Mouse (Mus musculus) c-Kit-negative CD71-positive TER-119-positive erythroid progenitor cells, embryonic 14.5 days (primary cell): Measurements from ENCODE around the gene Pwwp2b.

Source experiments
- DNase-seq: peaks from one replicate; pipeline ENCODE4 v3.0.0-alpha.2; 2013; ENCODE audit warnings: low read depth, low spot score

The Pwwp2b gene

DNA sequence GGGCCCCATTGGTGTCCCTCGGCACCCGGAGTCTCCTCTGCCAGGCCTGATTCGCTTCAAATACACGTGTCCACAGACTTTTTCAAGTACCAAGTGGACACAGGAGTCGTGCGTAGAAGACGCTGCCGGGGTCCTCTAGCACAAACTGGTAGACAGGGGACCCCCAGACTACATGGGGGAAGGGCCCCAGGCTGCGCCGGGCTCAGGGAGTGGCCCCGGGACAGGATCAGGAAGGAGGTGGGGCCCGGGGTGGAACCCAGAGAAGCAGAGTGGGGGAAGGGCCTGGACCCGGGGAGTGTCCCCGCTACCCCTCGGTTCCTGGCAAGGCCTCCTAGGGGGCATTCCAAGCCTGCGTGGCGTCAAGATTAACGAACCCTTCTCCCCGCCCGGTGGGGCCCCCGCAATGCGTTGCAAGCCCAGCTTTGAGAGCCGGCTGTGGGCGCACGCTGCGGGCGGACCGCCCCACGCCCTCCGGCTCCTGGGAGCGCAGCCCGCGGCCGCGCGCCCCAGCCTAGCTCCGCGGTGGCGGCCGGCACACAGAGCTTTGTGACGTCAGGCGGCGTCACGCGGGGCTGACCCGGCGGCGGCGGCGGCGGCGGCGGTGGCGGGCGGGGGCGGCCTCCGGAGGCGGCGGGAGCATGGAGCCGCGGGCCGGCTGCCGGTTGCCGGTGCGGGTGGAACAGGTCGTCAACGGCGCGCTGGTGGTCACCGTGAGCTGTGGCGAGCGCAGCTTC, at the start of gene Pwwp2b:
Pwwp2b (plus strand) TSS at position 602 of the 734 bp plus-strand sequence.
- no peak for DNase-seq

DNA sequence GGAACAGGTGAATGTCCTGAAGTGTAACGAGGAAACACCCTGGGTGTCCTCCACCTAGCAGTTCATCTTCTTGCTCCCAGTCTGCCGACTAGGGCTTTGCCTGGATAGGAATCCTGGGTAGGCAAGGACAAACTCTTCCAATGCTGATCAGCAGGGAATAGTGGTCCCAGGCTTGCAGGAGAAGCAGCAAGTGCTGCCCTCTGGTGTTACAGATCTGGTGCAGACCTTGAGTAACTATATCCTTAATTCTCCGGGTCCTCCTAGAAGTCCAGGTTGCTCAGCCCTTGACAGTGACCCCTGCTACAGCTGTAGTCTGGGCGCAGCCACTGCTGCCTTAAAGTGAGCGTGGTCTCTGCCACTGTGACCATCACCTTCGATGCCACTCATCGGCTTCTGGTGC, 48.2 kb upstream of the Pwwp2b start:
- no peak for DNase-seq

DNA sequence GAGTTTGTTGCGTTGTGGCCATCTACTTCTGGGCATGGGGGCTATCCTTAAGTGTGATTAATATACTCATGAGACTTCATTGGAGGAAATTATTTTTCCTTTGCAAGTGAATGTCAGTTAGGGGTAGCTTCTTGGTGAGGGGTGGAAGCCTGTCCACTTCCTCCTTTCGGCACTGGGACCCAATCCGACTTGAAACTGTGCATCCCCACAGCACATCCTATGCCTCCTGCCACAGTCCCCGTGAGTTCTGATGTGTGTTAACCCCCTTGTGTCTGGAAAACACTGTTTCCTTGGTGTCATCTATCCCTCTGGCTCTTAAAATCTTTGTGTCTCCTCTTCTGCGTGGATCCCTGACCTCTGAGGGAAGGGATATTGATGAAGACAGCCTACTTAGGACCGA, 47.1 kb upstream of the Pwwp2b start:
- no peak for DNase-seq

DNA sequence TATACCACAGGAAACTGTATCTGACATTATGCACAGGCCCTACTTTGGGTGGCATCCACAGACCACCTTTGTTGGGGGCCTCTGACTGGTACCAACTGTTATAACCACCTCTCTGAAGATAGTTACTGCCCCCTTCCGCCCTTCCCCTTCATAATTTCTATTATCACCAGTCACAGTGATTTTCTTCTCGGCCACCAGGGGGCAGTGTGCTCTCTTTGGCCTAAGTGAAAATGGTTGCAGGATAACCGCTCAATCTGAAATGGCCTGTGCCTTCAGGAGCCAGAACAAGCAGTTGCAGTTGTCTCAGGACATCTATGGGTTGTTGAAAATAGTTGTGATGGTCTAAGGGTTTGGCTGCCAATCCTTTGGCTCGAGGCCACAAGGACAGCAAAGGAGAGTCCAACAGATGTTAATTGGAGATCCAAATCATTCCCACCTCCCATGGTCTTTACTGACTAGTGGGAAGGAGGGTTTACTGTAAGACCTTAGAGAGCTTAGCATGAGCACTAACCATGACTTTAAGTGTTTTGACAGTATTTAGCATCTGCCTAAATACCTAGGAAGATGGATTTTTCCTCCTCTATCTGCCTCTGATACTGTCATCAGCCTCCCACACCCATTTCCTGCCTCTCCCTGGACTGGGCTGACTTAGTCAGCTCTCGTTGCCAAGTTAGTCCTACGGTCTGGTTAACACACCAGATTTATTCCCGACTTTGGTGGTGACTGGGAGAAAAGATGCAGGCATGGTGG, 40.1 kb upstream of the Pwwp2b start:
- DNase-seq = peak; percentile 27

DNA sequence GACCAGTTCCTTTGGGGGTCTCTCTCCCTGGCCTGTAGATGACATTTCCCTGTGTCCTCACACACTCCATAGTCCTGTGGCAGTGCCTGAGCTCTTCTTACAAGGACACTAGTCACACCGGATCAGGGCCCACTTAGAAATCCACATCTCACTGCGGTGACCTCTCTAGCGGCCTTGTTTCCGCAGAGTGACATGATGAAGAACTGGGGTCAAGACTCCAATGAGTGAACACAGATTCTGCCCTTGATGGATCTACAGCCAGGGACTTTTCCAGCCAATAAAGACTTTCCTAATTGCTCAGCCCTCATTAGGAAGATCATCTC, 39.5 kb upstream of the Pwwp2b start:
- DNase-seq = no peak

DNA sequence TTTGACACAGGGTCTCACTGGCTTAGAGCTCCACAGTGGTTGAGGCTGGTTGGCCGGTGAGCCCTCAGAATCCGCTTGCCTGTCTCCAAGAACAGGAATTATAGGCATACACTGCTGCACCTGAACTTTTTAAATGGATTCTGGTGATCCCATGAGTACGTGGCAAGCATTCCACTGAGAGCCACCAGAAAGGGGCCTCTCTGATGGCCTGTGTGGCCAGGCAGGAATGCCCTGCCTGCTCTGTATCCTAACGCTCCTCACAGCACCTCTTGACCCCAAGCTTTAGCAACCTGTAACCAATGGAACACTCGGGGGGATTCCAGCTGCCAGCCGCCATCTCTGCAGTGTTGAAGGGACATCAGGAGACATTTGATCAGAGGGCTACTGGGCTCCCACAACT, 36.5 kb upstream of the Pwwp2b start:
- DNase-seq = no peak

- peak; percentile 67 for DNase-seq
These were observed 35.2 kb upstream of the Pwwp2b start, which contains the start of the genes Lrrc27 and Stk32c for GRCm38 (mm10) chr7:139212754-139213745. TSS of gene Lrrc27 (plus strand) at chr7:139212988. TSS of gene Stk32c (minus strand) at chr7:139213307.

- no peak for DNase-seq
These were observed 34.5 kb upstream of the Pwwp2b start for GRCm38 (mm10) chr7:139213751-139214150.

- DNase-seq = no peak
These were observed 34.1 kb upstream of the Pwwp2b start for GRCm38 (mm10) chr7:139214160-139214559.

DNA sequence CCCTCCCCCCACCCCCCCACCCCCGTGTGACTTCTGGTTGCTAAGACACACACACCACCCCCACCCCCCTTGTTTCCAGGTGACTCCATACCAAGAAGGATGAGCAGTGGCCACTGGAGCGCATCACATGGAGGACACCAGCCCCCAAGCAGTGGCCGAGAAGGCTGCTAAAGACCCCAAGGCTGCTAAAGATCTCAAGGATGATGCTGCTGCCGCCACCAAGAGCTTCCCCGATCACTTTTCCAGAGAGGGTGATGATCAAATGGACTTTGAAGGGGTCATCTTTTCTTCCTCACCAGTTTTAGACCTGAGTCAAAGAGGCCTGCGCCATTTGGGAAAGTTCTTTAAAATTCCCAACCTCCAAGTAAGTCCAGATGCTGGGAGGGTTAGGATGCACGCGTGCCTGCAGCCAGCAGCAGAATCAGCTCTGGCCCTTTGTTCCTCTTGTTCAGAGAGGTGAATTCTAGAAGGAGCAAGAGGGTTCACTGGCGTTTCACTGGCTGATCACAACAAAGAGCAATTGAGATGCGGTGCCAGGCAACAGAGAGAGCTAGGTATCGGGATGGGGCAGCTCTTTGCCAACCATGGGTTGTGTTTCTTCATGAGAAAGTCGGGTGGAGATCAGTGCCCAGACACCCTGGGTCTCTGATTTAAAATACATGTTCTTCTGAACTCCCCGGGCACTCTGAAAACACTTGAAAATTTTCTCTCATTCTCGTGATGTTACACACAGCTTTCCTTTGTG, 33.5 kb upstream of the Pwwp2b start:
- DNase-seq = no peak

DNA sequence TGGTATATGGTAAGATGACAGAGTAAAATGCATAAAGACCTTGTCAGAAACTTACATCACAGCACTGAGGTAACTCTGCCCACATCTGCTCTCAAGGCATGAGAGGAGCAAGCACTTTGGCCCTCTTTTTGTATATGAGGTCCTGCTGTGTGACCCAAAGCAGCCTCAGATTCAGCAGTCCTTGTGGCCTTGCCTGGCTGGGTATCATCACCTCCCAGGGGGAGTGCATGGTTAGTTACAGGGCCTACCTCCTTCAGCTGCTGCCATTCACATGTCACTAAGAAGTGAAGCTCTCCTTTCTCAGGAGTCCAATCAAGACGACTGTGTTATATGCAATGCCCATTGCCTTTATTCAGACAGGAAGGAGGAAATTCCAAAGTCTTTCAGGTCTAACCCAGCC, 32.8 kb upstream of the Pwwp2b start:
- no peak for DNase-seq

DNA sequence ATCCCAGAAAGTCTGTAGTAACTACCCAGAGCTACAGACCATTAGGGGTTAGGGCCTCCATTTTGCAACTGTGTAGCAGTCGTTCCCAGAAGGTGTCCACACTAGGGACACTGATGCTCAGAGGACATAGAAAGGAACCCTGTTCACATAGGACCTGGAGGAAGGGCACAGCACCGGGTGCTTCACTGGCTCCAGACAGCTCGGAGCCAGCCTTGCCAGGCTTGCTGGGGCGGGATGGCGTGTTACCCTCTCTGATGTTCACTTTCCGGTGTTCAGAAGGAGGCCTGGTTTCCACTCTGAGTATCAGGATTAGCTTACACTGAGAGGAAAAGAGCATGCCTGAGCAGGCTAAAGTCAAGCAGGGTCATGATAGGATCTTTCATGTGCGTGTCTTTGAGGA, 32.3 kb upstream of the Pwwp2b start:
- DNase-seq = no peak

DNA sequence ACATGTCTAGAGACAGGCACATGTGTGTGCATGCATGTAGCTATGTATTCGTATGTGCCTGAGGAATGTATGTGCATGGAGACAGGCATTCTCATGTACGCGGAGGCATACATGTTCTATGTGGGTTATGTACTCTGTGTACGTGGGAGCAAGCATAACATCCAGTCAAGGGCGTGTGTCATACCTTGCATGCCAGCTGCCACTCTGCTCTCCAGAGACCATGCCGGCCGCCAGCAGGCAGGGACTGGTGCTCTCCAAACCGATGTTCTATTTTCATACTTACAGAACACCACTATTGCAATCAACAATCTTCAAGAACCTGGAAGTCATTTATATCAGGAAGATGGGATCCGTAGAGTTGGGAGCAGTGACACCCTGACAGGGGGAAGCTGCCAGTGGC, 31.8 kb upstream of the Pwwp2b start:
- DNase-seq = no peak

GRCm38 (mm10) chr7:139217046-139217445, 31.2 kb upstream of the Pwwp2b start:
- DNase-seq = no peak

DNA sequence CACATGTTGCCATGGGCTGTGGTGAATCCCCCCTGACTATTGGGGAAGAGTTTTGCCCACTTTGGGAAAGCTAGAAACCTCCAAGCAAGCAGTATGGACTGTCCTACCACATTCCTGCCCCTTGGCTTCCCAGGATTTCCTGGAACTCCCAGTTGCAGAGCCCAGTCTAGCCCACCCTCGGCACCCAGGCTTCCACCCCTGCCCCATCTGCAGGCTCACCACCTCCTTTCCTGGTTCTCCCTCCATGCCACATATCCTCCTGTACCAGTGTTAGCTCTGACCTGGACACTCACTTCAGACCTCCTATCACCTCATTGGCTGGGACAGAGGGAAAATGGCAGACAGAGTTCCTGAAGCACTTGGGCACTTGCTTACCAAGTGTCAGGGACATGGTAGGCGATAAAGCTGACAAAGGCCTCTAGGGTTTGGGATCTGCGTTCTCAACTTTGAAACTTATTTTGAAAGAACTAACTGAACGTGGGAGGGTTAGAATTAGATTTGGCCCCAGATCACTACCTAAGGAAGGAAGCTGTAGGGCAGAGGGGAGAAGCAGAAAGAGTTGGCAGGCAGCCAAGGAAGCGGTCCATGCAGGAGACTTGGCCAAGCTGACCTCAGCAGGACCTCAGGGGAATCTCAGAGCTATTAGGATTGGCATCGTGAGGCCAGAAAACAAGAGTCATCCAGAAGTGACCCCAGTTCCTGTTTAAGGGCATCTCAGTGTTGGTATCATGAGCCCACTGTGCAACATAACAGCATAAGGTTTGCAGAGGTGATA, 29.5 kb upstream of the Pwwp2b start:
- no peak for DNase-seq

DNA sequence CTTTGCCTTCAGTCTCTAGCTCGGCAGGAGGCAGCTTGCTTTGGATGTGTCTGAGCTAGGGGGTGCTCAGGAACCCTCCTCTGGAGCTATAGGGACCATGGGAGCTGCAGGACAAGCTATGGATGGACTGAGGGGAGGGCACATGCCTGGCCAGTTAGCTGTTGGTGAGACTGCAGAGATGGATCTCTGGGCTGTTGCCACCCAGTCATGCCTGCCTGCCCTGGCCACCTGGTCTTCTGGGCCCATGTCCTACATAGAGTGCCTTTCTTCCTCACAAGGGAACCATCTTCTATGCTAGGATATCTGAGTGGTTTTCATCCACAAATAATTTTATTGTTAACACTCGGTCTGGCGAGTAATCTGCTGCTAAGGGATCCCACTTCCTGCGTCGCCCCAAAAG, 28.8 kb upstream of the Pwwp2b start:
- DNase-seq = no peak

- DNase-seq = no peak
These were observed 28.0 kb upstream of the Pwwp2b start for GRCm38 (mm10) chr7:139220303-139220702.

GRCm38 (mm10) chr7:139221072-139221471, 27.2 kb upstream of the Pwwp2b start:
- no peak for DNase-seq

GRCm38 (mm10) chr7:139221856-139222255, 26.4 kb upstream of the Pwwp2b start:
- no peak for DNase-seq

GRCm38 (mm10) chr7:139222341-139222740, 25.9 kb upstream of the Pwwp2b start:
- no peak for DNase-seq

DNA sequence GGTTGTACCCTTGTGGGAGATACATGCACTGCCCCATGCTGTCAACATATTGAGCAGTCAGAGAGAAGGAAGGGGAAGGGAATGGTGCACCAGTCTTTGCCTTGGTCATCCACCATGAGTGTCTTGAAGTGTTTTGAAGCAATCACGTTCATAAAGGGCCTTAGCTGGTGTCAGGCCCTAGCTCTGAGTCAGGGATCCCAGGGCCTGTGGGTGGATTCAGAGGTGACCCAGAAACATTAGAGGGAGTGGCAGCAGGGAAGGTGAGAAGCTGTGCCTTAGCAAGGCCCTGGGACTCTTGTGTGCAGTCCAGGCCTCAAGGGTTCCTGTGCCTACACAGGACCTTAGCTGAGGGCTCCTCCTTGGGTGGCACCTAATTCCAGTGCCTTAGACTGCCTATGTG, 24.2 kb upstream of the Pwwp2b start:
- DNase-seq = no peak
